Mouse (Mus musculus) MEL (cell line): ENCODE measurements at regions not wholly inside any gene's neighbourhood (a gene's known extent, or its start where the extent isn't known, plus 50 kb on each side); places are given as distances from the start of the nearest gene placed in this dataset.

Experiments used
- NRF1 ChIP-seq: IDR thresholded peaks from 2 replicates; pipeline ENCODE4 v1.6.1; 2014; ENCODE audit warnings: low read depth, mild to moderate bottlenecking, inconsistent platforms, low read length, improper control_type of control experiment, moderate library complexity; ENCODE audit not compliant: poor library complexity, insufficient read depth, severe bottlenecking
- SIN3A ChIP-seq: IDR thresholded peaks from 2 replicates; pipeline ENCODE4 v1.6.1; 2012; ENCODE audit warnings: low read length, improper control_type of control experiment, inconsistent platforms
- TAL1 ChIP-seq: IDR thresholded peaks from 2 replicates; pipeline ENCODE4 v1.6.1; 2012; ENCODE audit warnings: mild to moderate bottlenecking, inconsistent platforms, low read length, moderate library complexity, mixed read lengths
- TCF12 ChIP-seq: IDR thresholded peaks from 2 replicates; pipeline ENCODE4 v1.6.1; 2014; ENCODE audit warnings: low read depth, mild to moderate bottlenecking, inconsistent platforms, low read length, improper control_type of control experiment, moderate library complexity

DNA sequence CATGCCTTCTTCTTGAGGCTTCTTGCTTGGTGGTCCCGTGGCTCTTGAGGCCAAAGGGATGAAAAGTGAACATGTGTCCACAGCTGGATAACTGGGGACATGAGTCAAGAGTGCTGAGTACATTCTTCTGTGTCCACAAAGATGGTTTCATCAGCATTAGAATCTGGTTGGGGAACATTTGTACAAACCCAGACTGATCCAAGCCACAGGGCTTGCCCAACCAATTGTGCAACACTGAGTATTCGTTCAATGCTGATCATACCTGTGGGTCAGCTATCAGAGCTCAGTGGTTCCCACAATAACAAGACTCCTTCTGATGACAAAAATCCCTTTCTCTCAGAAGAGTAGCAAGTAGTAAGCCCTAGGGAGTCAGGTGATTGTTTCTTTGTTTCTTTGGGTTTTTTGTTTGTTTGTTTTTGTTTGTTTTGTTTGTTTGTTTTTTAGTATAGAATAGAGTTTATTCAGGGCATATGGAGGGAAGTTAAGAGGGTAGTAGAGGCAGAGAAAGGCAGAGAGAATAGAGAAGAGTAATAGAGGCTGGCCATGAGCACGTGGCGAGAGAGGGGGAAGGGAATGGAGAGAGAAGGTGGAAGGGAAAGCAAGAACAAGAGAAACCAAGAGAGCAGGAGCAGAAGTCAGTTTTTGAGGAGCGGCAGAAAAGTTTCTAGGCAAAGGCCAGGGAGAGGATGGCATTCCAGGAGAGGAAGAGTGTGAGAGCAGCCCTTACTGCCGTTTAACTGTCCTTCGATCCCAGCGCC, 612.5 kb downstream of the Zfp706 start:
- no peak for TF ChIP-seq SIN3A
- TF ChIP-seq NRF1 = no peak
- no peak for TF ChIP-seq TAL1
- no peak for TF ChIP-seq TCF12
